Mouse (Mus musculus) spleen, embryonic (tissue): Measurements from ENCODE around the gene Pcdh19.
"Not testable (repeated sequence)": the region's sequence is repeated elsewhere in the genome, so short reads cannot be mapped to it uniquely, and the experiment has no call there.

ENCODE experiments used
- CTCF ChIA-PET: fragments of 350-600 bp; sonication (Branson Sonifier 250); formaldehyde crosslinking; loops from one replicate; lab custom pipeline; 2022; lab: Charles Lee

Gene Pcdh19

GRCm38 (mm10) chrX:133688840-133689239 lies at the start of gene Pcdh19:
TSS of gene Pcdh19 (minus strand) at chrX:133688987.
- CTCF ChIA-PET = no interaction called here

- CTCF ChIA-PET = no interaction called here
Measured at GRCm38 (mm10) chrX:133735871-133736270, 47.1 kb upstream of the Pcdh19 start.

GRCm38 (mm10) chrX:133734984-133735383 lies 46.2 kb upstream of the Pcdh19 start:
- CTCF ChIA-PET = no interaction called here

GRCm38 (mm10) chrX:133721517-133721916 lies 32.7 kb upstream of the Pcdh19 start:
- CTCF ChIA-PET = no interaction called here

GRCm38 (mm10) chrX:133710621-133711020 lies 21.8 kb upstream of the Pcdh19 start:
- CTCF ChIA-PET = no interaction called here

DNA sequence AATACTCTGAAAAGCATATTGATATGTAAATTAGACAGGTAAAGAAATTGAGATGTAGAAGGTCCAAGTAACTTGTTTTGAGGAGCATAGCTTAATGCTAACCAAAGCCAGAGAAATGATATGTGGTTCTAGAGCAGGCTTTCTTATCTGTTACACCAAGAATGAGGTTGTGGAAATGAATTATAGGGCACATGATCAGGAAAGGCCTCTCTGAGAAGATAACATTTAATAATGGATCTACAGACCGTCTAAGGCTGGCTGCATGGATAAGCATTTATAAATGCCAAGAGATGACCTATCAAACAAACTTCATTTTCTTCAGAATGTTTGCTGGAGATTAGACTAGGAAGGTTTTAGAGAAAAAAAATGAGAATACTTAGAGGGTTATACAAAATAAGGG lies 14.1 kb upstream of the Pcdh19 start:
- CTCF ChIA-PET = no interaction called here

GRCm38 (mm10) chrX:133697871-133698270 lies 9.1 kb upstream of the Pcdh19 start:
- CTCF ChIA-PET = not testable (repeated sequence)

GRCm38 (mm10) chrX:133696461-133696860 lies 7.7 kb upstream of the Pcdh19 start:
- CTCF ChIA-PET = no interaction called here

DNA sequence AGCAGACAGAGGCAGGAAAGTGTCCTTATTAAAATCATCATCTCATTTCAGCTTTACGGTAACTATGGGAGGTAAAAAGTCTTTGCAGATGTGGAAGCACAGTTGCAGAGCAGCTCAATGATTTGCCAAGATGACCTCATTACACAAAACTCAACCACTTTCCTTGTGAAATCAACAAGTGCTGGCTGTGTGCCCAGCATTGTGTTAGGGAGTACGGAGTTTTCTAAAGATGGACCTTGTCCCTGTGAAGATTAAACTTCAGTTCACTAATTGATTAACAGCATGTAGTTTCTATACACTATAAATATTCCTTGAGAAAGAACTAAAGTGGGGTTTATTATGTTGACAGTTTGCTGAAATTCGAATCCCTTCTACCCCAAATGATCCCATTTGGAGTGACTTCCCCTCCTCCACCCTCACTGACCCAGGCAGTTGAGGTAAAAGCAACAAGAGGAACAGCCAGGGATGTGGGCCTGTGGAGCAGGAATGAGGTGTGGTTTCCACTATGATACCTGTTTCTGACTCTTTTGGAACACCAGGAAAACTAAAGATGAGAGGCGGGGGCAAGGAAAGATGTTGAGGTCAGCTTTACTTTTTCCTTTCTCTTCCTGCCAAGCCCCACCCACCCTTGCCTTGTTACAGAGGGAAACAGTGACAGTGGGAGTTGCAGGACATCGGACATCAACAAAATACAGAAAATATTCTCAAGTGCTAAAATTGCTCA lies 4.4 kb upstream of the Pcdh19 start:
- CTCF ChIA-PET = no interaction called here

DNA sequence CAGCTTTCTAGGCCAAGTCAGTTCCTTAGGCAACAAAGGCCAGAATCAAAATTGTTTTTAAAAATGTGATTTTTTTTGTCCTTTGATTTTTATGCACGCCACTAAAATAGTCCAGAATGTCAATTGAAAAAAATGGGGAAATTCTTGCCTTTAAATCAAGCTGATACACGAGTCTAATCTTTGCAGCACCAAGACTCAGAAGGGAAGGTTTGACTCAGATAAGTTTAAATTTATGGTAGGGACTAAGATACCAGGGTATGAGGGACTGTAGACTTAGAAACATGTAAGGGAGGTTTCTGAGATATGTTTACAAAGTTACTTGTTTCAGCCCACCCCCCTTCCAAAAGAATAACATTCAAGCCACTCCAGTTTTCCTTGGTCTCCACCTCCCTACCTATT lies 3.6 kb upstream of the Pcdh19 start:
- CTCF ChIA-PET = no interaction called here

DNA sequence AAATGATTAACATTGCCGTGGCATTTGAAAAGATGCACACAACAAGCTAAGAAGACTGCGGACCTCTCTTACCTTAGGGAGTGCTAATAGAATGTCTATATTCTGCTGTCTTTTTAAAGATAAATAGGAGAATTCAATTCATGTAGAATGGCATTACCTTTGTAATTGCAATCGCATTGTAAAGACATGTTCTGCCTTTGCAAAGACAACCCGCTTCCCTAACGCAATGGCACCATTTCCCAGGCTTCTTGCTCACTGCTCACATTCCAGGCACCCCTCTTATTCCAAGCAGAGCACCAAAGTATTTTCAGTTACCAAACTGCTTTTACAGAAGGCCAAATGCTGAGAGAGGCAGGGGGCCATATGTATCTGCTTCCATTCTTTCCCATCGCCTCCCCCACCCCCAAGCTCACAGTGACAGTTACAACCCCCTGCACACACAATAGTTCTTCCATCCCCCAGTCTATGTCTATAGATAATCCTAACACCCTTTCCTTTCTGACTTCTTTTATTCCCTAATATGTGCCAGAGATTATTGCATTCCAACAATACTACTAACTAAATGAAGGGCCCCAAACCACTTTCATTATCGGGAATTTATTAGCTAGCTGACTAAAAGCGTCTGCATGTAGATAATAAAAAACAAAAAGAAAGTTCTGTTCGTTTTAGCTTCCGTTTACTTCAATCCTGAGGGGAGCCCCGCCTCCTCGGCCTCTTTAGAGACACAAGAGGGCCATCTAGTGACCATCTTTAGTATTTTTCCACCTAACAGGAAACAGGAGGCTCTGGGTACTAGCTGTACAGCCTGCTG lies 3.0 kb upstream of the Pcdh19 start:
- CTCF ChIA-PET = no interaction called here

- CTCF ChIA-PET = no interaction called here
Measured at GRCm38 (mm10) chrX:133690822-133691221, 2.0 kb upstream of the Pcdh19 start.

- CTCF ChIA-PET = no interaction called here
Measured at GRCm38 (mm10) chrX:133689576-133690250, 926 bp upstream of the Pcdh19 start.

GRCm38 (mm10) chrX:133688156-133688555 lies 631 bp downstream of the Pcdh19 start:
- CTCF ChIA-PET = no interaction called here

- CTCF ChIA-PET = no interaction called here
Measured at GRCm38 (mm10) chrX:133687666-133688151, 1.1 kb downstream of the Pcdh19 start.

- CTCF ChIA-PET = no interaction called here
Measured at GRCm38 (mm10) chrX:133686533-133687311, 2.1 kb downstream of the Pcdh19 start.

DNA sequence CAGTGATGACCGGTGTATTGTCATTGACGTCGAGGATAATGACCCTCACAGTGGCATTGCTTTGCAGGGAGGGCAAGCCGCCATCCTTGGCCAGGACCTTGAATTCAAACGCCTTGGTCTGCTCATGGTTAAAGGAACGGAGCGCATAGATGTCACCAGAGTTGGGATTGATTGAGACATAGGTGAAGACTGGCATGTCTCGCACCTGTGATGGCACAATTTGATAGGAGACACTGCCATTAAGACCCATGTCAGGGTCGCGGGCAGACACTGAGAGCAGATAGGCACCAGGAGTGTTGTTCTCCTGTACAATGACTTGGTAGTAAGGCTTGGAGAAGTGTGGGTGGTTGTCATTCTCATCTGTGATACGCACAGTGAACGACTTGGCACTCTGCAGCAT lies 3.2 kb downstream of the Pcdh19 start:
- CTCF ChIA-PET = no interaction called here

- CTCF ChIA-PET = no interaction called here
Measured at GRCm38 (mm10) chrX:133683961-133684360, 4.8 kb downstream of the Pcdh19 start.

GRCm38 (mm10) chrX:133675121-133675520 lies 13.7 kb downstream of the Pcdh19 start:
- CTCF ChIA-PET = no interaction called here

DNA sequence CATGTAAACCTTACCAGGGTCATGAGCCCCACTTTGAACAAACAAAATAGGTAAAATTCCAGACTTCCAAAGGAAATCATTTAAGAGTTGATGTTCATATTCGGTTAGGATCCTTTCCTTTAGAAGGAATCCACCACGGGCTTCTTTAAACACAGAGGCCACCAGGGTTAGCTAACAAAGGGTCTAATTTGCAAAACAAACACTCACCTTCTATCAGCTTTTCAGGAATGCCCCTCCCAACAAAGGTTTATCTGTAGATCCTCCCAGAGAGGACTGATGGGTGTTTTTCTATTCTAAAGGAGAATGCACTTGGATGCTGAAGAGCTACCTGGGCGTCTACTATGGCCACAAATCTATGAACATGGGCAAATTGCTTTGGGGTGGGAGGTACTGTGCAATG lies 15.0 kb downstream of the Pcdh19 start:
- CTCF ChIA-PET = no interaction called here

GRCm38 (mm10) chrX:133660111-133660510 lies 28.7 kb downstream of the Pcdh19 start:
- CTCF ChIA-PET = no interaction called here
